Mouse (Mus musculus): ENCODE measurements around the gene Fam213a. TPM values are rescaled to one million over a fixed set of nuclear protein-coding genes. Genes with fewer than 3 reads are reported as not detected.

Fam213a gene
- total and polyA plus RNA-seq, 2 experiments from 2014 or later, result 35.3 to 118 TPM

- WGBS, result 70% methylated on average over 6 of the region's 6 CpGs
- no peak overlapping the region for H3K4me3 ChIP-seq (ENCODE audit: low read length)
- no peak overlapping the region for H3K4me2 ChIP-seq (ENCODE audit: low read depth, low read length)
- no peaks in the 10 kb centered on the region for H3K9me3 ChIP-seq (ENCODE audit: low read length)
- H3K36me3 ChIP-seq (ENCODE audit: insufficient read depth, low read length), result no peaks in the 10 kb centered on the region
- H3K27ac ChIP-seq, result no peak overlapping the region
- peak; percentile 84 for ATAC-seq
- no peaks in the 10 kb centered on the region for H3K4me1 ChIP-seq (ENCODE audit: insufficient read depth, low read length)
- DNase-seq (ENCODE audit: low spot score), result peak; percentile 92
- H3K27me3 ChIP-seq (ENCODE audit: insufficient read depth, low read length), result no peaks in the 10 kb centered on the region; the same call in 1 of the 2 replicates
- H3K9ac ChIP-seq (replicated peaks; ENCODE audit: low read length), result no peak overlapping the region
- peak; percentile 91 for TF ChIP-seq CTCF (IDR thresholded peaks at IDR 0.05; ENCODE audit: low read depth)
Observed at GRCm38 (mm10) chr14:40975127-40975721, 38.4 kb downstream of the Fam213a start.

- H3K36me3 ChIP-seq (ENCODE audit: insufficient read depth, low read length), result no peaks in the 10 kb centered on the region
- ATAC-seq (no peak), DNase-seq (ENCODE audit: low spot score) (no peak)
- 0 out of 2 replicates have a peak overlapping the region, but pooled peaks have one; percentile 91 for H3K9ac ChIP-seq (replicated peaks; ENCODE audit: low read length)
- 84% methylated on average over 2 of the region's 2 CpGs for WGBS
- H3K4me3 ChIP-seq (ENCODE audit: low read length), result no peak overlapping the region
- H3K4me1 ChIP-seq (ENCODE audit: insufficient read depth, low read length), result peaks cover 15% of the 10 kb centered on the region
- no peak for TF ChIP-seq CTCF (IDR thresholded peaks at IDR 0.05; ENCODE audit: low read depth)
- H3K27me3 ChIP-seq (ENCODE audit: insufficient read depth, low read length), result no peaks in the 10 kb centered on the region; the same call in 1 of the 2 replicates
- H3K4me2 ChIP-seq (ENCODE audit: low read depth, low read length), result peak overlapping the region; percentile 76
- no peaks in the 10 kb centered on the region for H3K9me3 ChIP-seq (ENCODE audit: low read length)
- peak overlapping the region; percentile 86; the same call in 1 of the 2 replicates for H3K27ac ChIP-seq
Observed at GRCm38 (mm10) chr14:40968051-40968450, 45.5 kb downstream of the Fam213a start.

GRCm38 (mm10) chr14:40967598-40967900 is 46.0 kb downstream of the Fam213a start:
- H3K4me3 ChIP-seq (ENCODE audit: low read length), result peak overlapping the region; percentile 97
- no peak for ATAC-seq
- peak overlapping the region; percentile 91 for H3K9ac ChIP-seq (replicated peaks; ENCODE audit: low read length)
- H3K9me3 ChIP-seq (ENCODE audit: low read length), result no peaks in the 10 kb centered on the region
- H3K27me3 ChIP-seq (ENCODE audit: insufficient read depth, low read length), result no peaks in the 10 kb centered on the region; the same call in 1 of the 2 replicates
- no peaks in the 10 kb centered on the region for H3K36me3 ChIP-seq (ENCODE audit: insufficient read depth, low read length)
- H3K4me2 ChIP-seq (ENCODE audit: low read depth, low read length), result peak overlapping the region; percentile 76
- no peak for TF ChIP-seq CTCF (IDR thresholded peaks at IDR 0.05; ENCODE audit: low read depth)
- no peak for DNase-seq (ENCODE audit: low spot score)
- WGBS, result 4% methylated on average over 6 of the region's 6 CpGs
- peaks cover 15% of the 10 kb centered on the region for H3K4me1 ChIP-seq (ENCODE audit: insufficient read depth, low read length)
- peak overlapping the region; percentile 86 for H3K27ac ChIP-seq

- WGBS, result under 1% methylated on average over 48 of the region's 62 CpGs
- Histone ChIP-seq H3K9me3 (ENCODE audit: low read length) (no peaks in the 10 kb centered on the region), H3K27me3 (ENCODE audit: insufficient read depth, low read length) (no peaks in the 10 kb centered on the region; the same call in 1 of the 2 replicates), H3K4me1 (ENCODE audit: insufficient read depth, low read length) (peaks cover 15% of the 10 kb centered on the region), H3K4me2 (ENCODE audit: low read depth, low read length) (peak overlapping the region; percentile 76), H3K36me3 (ENCODE audit: insufficient read depth, low read length) (no peaks in the 10 kb centered on the region), H3K9ac (replicated peaks; ENCODE audit: low read length) (peak overlapping the region; percentile 91), H3K4me3 (ENCODE audit: low read length) (peak overlapping the region; percentile 97), H3K27ac (peak overlapping the region; percentile 86)
- peak; percentile 96 for DNase-seq (ENCODE audit: low spot score)
- peak; percentile 95 for ATAC-seq
- no peak for TF ChIP-seq CTCF (IDR thresholded peaks at IDR 0.05; ENCODE audit: low read depth)
Observed at GRCm38 (mm10) chr14:40966862-40967597, 46.6 kb downstream of the Fam213a start.

- H3K4me2 ChIP-seq (ENCODE audit: low read depth, low read length), result peak within 1 kb of the TSS; percentile 76
- no peak; the same call in none of the 2 replicates for ATAC-seq
- H3K27me3 ChIP-seq (ENCODE audit: insufficient read depth, low read length), result no peaks in the 10 kb centered on the region; the same call in 1 of the 2 replicates
- peaks cover 15% of the 10 kb centered on the region for H3K4me1 ChIP-seq (ENCODE audit: insufficient read depth, low read length)
- H3K9ac ChIP-seq (replicated peaks; ENCODE audit: low read length), result peak within 1 kb of the TSS; percentile 91
- H3K4me3 ChIP-seq (ENCODE audit: low read length), result peak within 1 kb of the TSS; percentile 97
- H3K9me3 ChIP-seq (ENCODE audit: low read length), result no peaks in the 10 kb centered on the region
- no peak for TF ChIP-seq CTCF (IDR thresholded peaks at IDR 0.05; ENCODE audit: low read depth)
- DNase-seq (ENCODE audit: low spot score), result no peak
- WGBS, result 1% methylated on average over 51 of the region's 54 CpGs
- H3K27ac ChIP-seq, result peak within 1 kb of the TSS; percentile 86
- H3K36me3 ChIP-seq (ENCODE audit: insufficient read depth, low read length), result no peaks in the 10 kb centered on the region
Observed at GRCm38 (mm10) chr14:40966392-40966861, 47.2 kb downstream of the Fam213a start, which contains the start of gene Tspan14. TSS of gene Tspan14 (minus strand) at chr14:40966807.

DNA sequence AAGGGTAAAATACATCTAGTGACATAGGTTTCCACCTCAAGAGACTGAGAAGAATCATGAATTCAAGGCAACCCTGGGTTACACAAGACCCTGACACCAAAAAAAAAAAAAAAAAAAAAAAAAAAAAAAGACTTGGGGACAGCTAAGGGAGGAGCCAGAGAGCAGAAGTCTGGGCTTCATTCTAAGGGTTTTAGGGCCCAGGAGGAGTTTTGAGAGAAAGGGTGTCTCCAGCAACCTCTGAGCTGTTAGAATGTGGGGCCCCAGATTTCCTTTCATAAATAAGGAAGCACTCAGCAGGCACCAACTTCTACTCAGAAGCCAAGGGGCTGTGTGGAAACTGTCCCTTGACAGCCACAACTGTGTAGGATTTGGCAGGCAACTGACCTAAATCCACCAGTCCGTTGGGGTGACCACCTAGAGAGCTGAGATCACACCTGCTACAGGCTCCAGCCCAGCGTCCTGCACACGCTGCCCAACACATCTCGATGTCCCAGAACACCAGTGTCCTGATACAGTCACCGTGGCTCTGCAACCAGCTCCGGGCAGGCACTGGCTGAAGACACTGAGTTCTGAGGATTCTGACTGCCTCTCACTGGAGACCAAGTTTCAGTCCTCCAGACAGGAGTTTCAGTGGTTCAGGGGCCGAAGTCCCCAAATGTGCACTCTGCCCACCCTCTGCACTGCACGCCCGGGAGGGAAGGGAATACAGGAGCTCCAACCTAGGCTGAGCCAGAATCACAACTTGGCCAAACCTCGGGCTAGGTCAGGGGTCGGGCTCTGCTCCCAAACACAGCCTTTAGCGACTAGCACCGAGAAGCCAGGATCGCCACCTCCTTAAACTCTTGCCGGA is 47.9 kb downstream of the Fam213a start:
- TF ChIP-seq CTCF (IDR thresholded peaks at IDR 0.05; ENCODE audit: low read depth), result no peak
- Histone ChIP-seq H3K4me2 (ENCODE audit: low read depth, low read length) (peak overlapping the region; percentile 76), H3K9me3 (ENCODE audit: low read length) (no peaks in the 10 kb centered on the region), H3K9ac (replicated peaks; ENCODE audit: low read length) (peak overlapping the region; percentile 91), H3K4me3 (ENCODE audit: low read length) (peak overlapping the region; percentile 97), H3K27me3 (ENCODE audit: insufficient read depth, low read length) (no peaks in the 10 kb centered on the region), H3K27ac (peak overlapping the region; percentile 86), H3K36me3 (ENCODE audit: insufficient read depth, low read length) (no peaks in the 10 kb centered on the region), H3K4me1 (ENCODE audit: insufficient read depth, low read length) (peaks cover 15% of the 10 kb centered on the region)
- ATAC-seq (peak; percentile 6; the same call in 1 of the 2 replicates), DNase-seq (ENCODE audit: low spot score) (peak; percentile 33)
- under 1% methylated on average over 15 of the region's 15 CpGs for WGBS
